Mouse (Mus musculus): ENCODE data around the gene Neurod2. TPM values are rescaled to one million over a fixed set of nuclear protein-coding genes. Genes with fewer than 3 reads are reported as not detected.

Gene Neurod2
- total RNA-seq, 2 experiments from 2014 or later = 114 to 118 TPM

Other genes starting within 250 kb of the Neurod2 start
- gene Fbxl20, start 179.2 kb downstream of the Neurod2 start, total RNA-seq (2021) = 10 to 100 TPM; 27.8 to 32.0 TPM
- gene Med1, start 136.4 kb downstream of the Neurod2 start, total RNA-seq (2021) = 10 to 100 TPM; 48.6 to 50.2 TPM
- gene Cdk12, start 126.6 kb downstream of the Neurod2 start, total RNA-seq (2021) = 10 to 100 TPM; 34.1 to 36.5 TPM
- 10 to 100 TPM; 17.5 to 24.1 TPM for gene Ppp1r1b, start 18.8 kb upstream of the Neurod2 start, total RNA-seq (2021)
- 10 to 100 TPM; 19.2 to 19.5 TPM for gene Stard3, start 28.7 kb upstream of the Neurod2 start, total RNA-seq (2021)
- gene Tcap, start 54.2 kb upstream of the Neurod2 start, total RNA-seq (2021) = 1 to 10 TPM; 1.4 to 1.6 TPM
- not detected for gene Pnmt, start 56.8 kb upstream of the Neurod2 start, total RNA-seq (2021)
- gene Pgap3, start 70.8 kb upstream of the Neurod2 start, total RNA-seq (2021) = 10 to 100 TPM in 1 of 2 experiments, 1 to 10 TPM in 1; 8.9 to 10.1 TPM
- 1 to 10 TPM; 3.3 to 4.2 TPM for gene Erbb2, start 82.8 kb upstream of the Neurod2 start, total RNA-seq (2021)
- 100 to 1,000 TPM; 108 to 110 TPM for gene Mien1, start 109.3 kb upstream of the Neurod2 start, total RNA-seq (2021)
- 1 to 10 TPM; 1.0 to 1.8 TPM for gene Grb7, start 116.7 kb upstream of the Neurod2 start, total RNA-seq (2021)
- not detected for gene Ikzf3, start 216.4 kb upstream of the Neurod2 start, total RNA-seq (2021)
- not detected for gene Zpbp2, start 221.4 kb upstream of the Neurod2 start, total RNA-seq (2021)